Mouse (Mus musculus): ENCODE measurements around the gene Olfr366.
"Not testable (repeated sequence)": the region's sequence is repeated elsewhere in the genome, so short reads cannot be mapped to it uniquely, and the experiment has no call there.

Gene Olfr366

GRCm38 (mm10) chr2:37211274-37211673, at the start of gene Olfr366:
Gene Olfr366 (plus strand): TSS chr2:37211574.
- DNase-seq (ENCODE audit: low spot score in 2 of 2): no peak

GRCm38 (mm10) chr2:37187898-37188297, 23.5 kb upstream of the Olfr366 start, which contains the start of gene Olfr365:
Gene Olfr365 (plus strand): TSS chr2:37188198.
- no peak for DNase-seq (ENCODE audit: low spot score in 2 of 2)

GRCm38 (mm10) chr2:37261781-37262180, 50.4 kb downstream of the Olfr366 start:
- DNase-seq (ENCODE audit: low spot score in 2 of 2): not testable (repeated sequence)

Measured in frontal cortex, postnatal 25 days (tissue).